Mouse (Mus musculus): Measurements from ENCODE around the gene Dnajc13.

GRCm38 (mm10) chr9:104161117-104161516, 101.6 kb downstream of the Dnajc13 start:
- TF ChIP-seq POLR2A (IDR thresholded peaks at IDR 0.05; ENCODE audit: control insufficient read depth in 1 of 2, insufficient read depth in 1 of 2, low read depth in 1 of 2, low read length in 2 of 2, poor library complexity in 1 of 2) (no peak), E2F4 (IDR thresholded peaks at IDR 0.05; ENCODE audit: borderline replicate concordance, low read depth, low read length) (no peak), CTCF (IDR thresholded peaks at IDR 0.05 in 2 of 3, conservative IDR thresholded peaks at IDR 0.05 in 1 of 3; ENCODE audit: control insufficient read depth in 1 of 3, insufficient read depth in 1 of 3, low read depth in 2 of 3, low read length in 3 of 3, poor library complexity in 1 of 3, severe bottlenecking in 1 of 3) (no peak), UBTF (IDR thresholded peaks at IDR 0.05; ENCODE audit: borderline replicate concordance, insufficient read depth, low read depth, low read length) (no peak), TAL1 (IDR thresholded peaks at IDR 0.05; ENCODE audit: low read length) (no peak), ZC3H11A (IDR thresholded peaks at IDR 0.05; ENCODE audit: low read depth, low read length) (no peak)
